Mouse (Mus musculus) subcutaneous adipose tissue, adult 2 months (tissue): ENCODE results near the gene Sarm1. TPM values are rescaled to one million over a fixed set of nuclear protein-coding genes. Genes with fewer than 3 reads are reported as not detected.

Experiments used
- polyA plus RNA-seq: library from polyadenylated mRNA; depleted of rRNA; stranded (reverse); fragments of >200 nt; gene quantifications from 2 replicates; pipeline ENCODE4 v1.2.3, GENCODE M21; 2012; ENCODE audit warnings: low replicate concordance; rRNA removed

Sarm1 gene
- 1.1 and 2.4 TPM in 2 replicates for polyA plus RNA-seq

DNA sequence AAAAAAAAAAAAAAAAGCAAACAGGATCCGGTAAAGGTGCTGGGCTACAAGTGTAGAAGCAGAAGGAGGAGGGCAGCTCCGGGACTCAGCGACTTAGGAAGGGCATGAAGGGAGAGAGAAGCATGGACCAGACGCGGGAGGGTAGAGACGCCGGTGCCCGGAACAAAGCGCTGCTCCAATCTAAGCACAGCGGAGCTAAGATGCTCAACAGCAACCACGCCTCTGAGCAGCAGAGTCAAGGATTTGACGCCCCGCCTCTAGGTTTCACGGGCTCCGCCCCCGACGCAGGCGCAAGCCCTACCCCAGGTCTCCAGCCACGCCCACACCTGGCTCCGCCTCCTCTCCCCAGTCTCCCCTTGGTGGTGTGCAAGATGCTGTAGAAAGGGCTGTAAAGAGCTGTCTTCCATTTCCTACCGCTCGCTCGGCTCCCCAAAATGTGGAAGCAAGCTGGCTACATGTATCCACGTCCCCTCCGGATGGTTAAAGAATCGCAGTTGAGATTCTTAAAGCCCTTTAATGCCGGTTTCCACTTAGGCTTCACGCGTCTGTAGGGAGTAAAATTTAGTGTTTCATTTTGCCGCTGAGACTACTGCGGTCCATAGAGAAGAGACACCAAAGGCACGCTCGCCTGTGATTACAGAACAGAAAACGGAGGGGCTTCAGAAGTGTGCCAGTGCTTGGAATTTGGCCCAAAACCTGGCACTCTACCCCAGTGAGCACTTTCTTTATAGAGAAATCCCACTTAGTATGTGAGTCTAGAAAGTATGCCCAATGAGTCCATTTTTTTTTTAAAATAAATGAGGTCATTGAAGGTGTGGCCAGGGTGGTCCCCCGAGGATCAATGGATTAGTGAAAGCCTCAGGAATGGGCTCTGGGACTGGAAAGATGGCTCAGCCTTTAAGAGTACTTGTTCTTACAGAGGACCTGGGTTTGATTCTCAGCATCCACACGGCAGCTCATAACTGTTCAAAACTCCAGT is at the start of gene Sarm1:
Sarm1 (minus strand) TSS at position 211 of the 979 bp plus-strand sequence.

DNA sequence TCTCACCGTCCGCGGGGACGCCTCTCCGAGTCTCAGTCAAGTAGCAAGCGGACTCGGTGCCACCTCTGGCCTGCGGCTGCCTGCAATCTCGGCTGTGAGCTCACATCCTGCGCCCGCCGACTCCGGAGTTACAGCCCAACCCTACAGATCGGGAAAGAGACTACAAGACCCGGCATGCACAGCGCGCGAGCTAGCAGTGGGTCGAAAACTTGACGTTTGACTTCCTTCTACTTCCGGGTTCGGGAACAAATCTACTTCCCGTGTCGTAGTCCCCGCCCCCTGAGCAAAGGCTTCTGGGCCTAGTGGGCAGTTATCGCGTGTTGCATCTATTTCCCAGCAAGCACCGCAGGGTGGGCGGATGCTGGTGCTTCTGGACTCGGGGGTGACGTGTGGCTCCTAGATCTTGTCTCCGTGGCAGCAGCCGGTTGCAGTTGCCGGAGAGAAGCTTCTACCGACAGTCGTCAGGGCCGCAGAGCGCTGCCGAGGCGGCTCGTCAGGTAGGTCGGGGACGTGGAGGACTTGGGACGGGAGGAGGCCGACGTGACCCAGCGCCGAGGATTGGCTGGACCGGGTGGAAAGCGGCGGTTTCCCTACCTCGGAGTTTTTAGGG is 38.6 kb upstream of the Sarm1 start, which contains the start of the genes Tnfaip1 and Ift20:
Tnfaip1 (minus strand) TSS at position 253 of the 610 bp plus-strand sequence.
Ift20 (plus strand) TSS at position 282 of the 610 bp plus-strand sequence.

DNA sequence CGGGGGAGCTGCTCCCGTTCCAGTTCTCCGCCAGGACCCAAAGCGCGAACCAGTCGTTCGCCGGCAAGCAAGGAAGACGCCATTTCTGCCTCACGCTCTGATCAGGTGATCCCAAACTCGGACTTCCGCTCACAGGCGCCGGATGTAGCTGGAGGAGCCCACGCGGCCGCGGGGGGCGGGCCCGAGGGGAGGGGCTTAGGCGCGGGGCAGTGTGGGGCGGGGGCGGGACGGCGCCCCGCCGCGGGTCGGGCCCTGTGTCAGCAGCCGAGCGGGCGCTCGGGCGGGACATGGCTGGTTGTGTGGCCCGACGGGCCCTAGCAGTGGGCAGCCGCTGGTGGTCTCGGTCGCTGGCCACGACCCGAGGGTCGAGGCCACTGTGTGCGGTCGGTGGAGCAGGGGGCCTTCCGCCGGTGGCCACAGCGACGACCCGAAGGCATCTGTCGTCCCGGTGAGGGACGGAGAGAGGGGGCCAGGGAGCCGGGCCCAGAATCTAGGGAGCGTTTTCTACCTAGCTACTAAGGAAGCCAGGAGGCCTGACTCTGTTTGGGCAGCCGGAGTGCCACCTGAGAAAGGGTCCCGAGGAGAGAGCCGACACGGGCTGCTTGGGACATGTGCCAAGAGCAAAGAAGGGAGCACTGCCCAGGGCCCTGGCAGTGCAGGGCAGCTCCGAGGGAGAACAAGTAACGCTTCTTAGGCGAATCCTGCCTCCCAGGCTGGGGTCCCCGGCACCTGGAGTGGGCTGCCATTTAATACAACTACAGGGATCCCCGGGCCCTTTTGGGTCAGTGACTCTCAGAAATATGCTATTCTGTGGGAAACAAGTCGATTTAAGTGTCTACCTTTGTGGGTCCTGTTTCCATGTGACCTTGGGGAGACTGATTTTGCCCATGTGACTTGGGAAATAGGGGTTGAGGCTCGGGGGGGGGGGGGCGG is 14.7 kb upstream of the Sarm1 start, which contains the start of the genes Tmem199 and Poldip2:
Tmem199 (minus strand) TSS at position 148 of the 933 bp plus-strand sequence.
Poldip2 (plus strand) TSS at position 169 of the 933 bp plus-strand sequence.

DNA sequence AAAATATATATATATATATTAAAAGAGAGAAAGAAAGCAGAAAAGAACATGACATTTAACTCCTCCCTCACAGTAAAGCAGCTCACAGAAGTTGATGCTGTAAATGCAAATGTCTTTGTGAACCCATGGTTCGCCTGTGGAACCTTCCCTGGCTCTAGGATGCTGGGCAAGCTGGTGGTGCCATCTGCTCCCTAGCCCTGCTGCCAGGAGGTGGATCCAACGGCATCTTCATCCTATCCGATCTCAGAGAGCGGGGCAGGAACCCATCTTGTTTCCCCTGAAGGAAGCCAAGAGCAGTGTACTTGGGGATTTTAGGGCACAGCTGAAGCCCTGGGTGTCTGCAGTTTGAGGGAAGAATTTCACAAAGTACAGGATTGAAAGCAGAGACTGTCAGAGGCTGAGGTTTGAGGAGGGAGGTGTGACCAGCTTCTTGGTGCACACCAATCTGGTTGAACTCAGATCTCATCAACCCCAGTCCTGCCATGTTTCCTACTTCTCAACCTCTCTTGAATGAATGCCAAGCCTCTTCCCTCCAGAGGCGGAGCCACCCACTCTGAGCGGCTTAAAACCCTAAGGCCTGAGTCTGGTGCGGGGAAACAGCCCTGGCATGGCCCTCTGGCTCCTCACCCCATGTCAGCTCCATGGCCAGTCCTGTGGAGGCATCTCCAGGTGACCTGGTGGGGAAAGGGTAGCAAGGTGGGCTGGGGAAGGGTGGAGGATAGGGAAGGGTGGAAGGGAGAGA is 5.5 kb upstream of the Sarm1 start, which contains the start of gene Sebox:
Sebox (plus strand) TSS at position 539 of the 742 bp plus-strand sequence.

DNA sequence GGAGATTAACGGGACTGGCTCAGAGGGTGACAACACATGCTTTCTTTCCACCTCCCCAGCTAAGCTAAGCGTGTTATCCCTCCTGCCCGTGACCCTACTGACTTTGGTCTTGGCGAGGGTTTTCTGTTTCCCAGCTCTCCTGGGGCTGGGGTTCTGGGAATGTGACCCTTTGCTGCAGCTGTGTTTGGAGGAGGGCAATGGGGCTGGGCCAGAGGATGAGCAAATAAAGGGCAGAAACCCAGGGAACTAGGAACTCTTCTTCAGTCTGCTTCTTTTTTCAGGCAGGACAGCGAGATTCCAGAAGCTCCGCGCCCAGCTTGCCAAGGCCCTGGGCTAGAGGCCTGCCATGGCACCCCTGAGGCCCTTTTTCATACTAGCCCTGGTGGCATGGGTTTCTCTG is 1.4 kb upstream of the Sarm1 start, which contains the start of gene Vtn:
Vtn (plus strand) TSS at position 88 of the 400 bp plus-strand sequence.

DNA sequence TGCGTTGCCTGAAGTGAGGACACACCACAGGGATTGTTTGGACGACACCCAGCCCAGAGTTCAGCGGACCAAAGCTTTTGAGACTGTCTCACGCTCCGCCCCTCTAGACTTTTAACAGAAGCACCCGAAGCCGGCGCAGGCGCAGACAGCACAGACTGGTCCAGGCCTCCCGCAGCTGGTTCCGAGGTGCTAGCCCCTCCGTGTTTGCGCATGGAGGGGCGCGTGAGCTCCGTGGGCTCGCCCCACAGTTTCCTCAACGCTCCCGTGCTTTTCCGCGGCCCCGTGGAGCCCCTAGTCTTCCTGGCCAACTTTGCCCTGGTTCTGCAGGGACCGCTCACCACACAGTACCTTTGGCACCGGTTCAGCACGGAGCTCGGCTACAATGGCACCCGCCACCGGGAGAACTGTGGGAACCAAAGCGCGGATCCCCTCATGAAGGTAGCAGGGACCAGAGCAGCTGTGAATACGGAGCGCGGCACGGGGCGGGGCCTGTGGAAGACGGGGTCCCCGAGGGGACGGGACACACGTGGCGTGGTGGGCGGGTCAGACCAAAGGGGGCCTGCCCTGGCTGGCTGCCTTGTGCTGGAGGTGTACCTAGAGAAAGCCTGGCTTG is 31.9 kb downstream of the Sarm1 start, which contains the start of gene Slc46a1:
Slc46a1 (plus strand) TSS at position 130 of the 613 bp plus-strand sequence.

Other genes with a start within 250 kb of the Sarm1 start
- 98.7 and 125 TPM in 2 replicates for gene 2610507B11Rik, start 236.0 kb downstream of the Sarm1 start, polyA plus RNA-seq
- gene BC030499, start 206.9 kb downstream of the Sarm1 start, polyA plus RNA-seq = 0.23 and 0.24 TPM in 2 replicates
- gene Spag5, start 196.2 kb downstream of the Sarm1 start, polyA plus RNA-seq = 1.3 and 5.4 TPM in 2 replicates
- 0.95 and 4.4 TPM in 2 replicates for gene Aldoc, start 174.8 kb downstream of the Sarm1 start, polyA plus RNA-seq
- 96.3 and 108 TPM in 2 replicates for gene Pigs, start 169.3 kb downstream of the Sarm1 start, polyA plus RNA-seq
- gene Unc119, start 154.3 kb downstream of the Sarm1 start, polyA plus RNA-seq = 136 and 376 TPM in 2 replicates
- not detected in 2 replicates for gene Foxn1, start 111.2 kb downstream of the Sarm1 start, polyA plus RNA-seq
- gene Slc13a2, start 75.5 kb downstream of the Sarm1 start, polyA plus RNA-seq = 0.27 and 0.40 TPM in 2 replicates
- 42.4 and 43.1 TPM in 2 replicates for gene Slc46a1, start 32.1 kb downstream of the Sarm1 start, polyA plus RNA-seq
- 20.3 and 32.7 TPM in 2 replicates for gene Vtn, start 1.3 kb upstream of the Sarm1 start, polyA plus RNA-seq
- gene Sebox, start 5.7 kb upstream of the Sarm1 start, polyA plus RNA-seq = not detected in 2 replicates
- 19.0 and 20.4 TPM in 2 replicates for gene Tmem199, start 14.4 kb upstream of the Sarm1 start, polyA plus RNA-seq
- 114 and 118 TPM in 2 replicates for gene Poldip2, start 14.4 kb upstream of the Sarm1 start, polyA plus RNA-seq
- gene Tnfaip1, start 38.6 kb upstream of the Sarm1 start, polyA plus RNA-seq = 55.4 and 59.5 TPM in 2 replicates
- 59.1 and 83.4 TPM in 2 replicates for gene Ift20, start 38.6 kb upstream of the Sarm1 start, polyA plus RNA-seq
- 19.6 and 23.3 TPM in 2 replicates for gene Tmem97, start 53.0 kb upstream of the Sarm1 start, polyA plus RNA-seq
- 14.8 and 15.9 TPM in 2 replicates for gene Nlk, start 199.6 kb upstream of the Sarm1 start, polyA plus RNA-seq